Mouse (Mus musculus) forebrain, embryonic 14.5 days (tissue): Measurements from ENCODE around the gene Kxd1. TPM values are rescaled to one million over a fixed set of nuclear protein-coding genes. Genes with fewer than 3 reads are reported as not detected.
A peak's percentile ranks its signal among the peaks of the same experiment; 100 is the strongest.

Source experiments
- ATAC-seq: fragments of 200-750 bp; cut with Nextera tagmentation; 2 replicates; pipeline ENCODE4 v1.8.0; 2017; ENCODE audit warnings: mild to moderate bottlenecking, moderate library complexity
- DNase-seq: peaks from one replicate; pipeline ENCODE4 v3.0.0-alpha.2; 2015; ENCODE audit warnings: low spot score
- H3K27ac ChIP-seq: fragments of 300-500 bp; sonication (generic); 2 replicates; pipeline ENCODE4 v1.5.1; 2014; ENCODE audit warnings: low read depth, mild to moderate bottlenecking, control low read depth, low read length, moderate library complexity
- H3K27me3 ChIP-seq: fragments of 300-500 bp; sonication (generic); replicated peaks from 2 replicates; pipeline ENCODE4 v1.6.1; 2014; ENCODE audit warnings: low read length, control low read depth, mixed read lengths; ENCODE audit not compliant: control insufficient read depth, insufficient read depth
- H3K36me3 ChIP-seq: fragments of 300-500 bp; sonication (generic); 2 replicates; pipeline ENCODE4 v1.6.1; 2014; ENCODE audit warnings: low read length, control low read depth; ENCODE audit not compliant: control insufficient read depth, insufficient read depth
- H3K4me1 ChIP-seq: fragments of 300-500 bp; sonication (generic); 2 replicates; pipeline ENCODE4 v1.6.1; 2014; ENCODE audit warnings: antibody characterized with exemption, low read length, control low read depth; ENCODE audit not compliant: control insufficient read depth, insufficient read depth
- H3K4me2 ChIP-seq: fragments of 300-500 bp; sonication (generic); 2 replicates; pipeline ENCODE4 v1.6.1; 2014; ENCODE audit warnings: mild to moderate bottlenecking, control low read depth, low read length
- H3K4me3 ChIP-seq: fragments of 300-500 bp; sonication (generic); 2 replicates; pipeline ENCODE4 v1.5.1; 2014; ENCODE audit warnings: low read depth, low read length, control low read depth
- H3K9ac ChIP-seq: fragments of 300-500 bp; sonication (generic); 2 replicates; pipeline ENCODE4 v1.6.1; 2014; ENCODE audit warnings: mild to moderate bottlenecking, low read length, control low read depth, moderate library complexity
- H3K9me3 ChIP-seq: fragments of 300-500 bp; sonication (generic); replicated peaks from 2 replicates; pipeline ENCODE4 v1.6.1; 2016; ENCODE audit warnings: low read length, control low read depth, mixed read lengths; ENCODE audit not compliant: control insufficient read depth
- WGBS: fragments of 180-500 bp; shearing (Covaris S2); extraction: QIAGEN DNeasy Blood & Tissue Kit; methylation state at CpG from one replicate; pipeline ENCODE4 v1.1.7; 2014; 5-methylcytosine and 5-hydroxymethylcytosine counted together
- polyA plus RNA-seq: library from polyadenylated mRNA; unstranded; fragments of >200 nt; fragmentation: Nextera tagmentation; extraction: Ambion mirVana; gene quantifications from 2 replicates; pipeline ENCODE4 v1.2.1, GENCODE M21; 2014

The Kxd1 gene
- polyA plus RNA-seq, 1 experiment from 2014 or later: 57.9 TPM

GRCm38 (mm10) chr8:70562802-70563201, 35.0 kb upstream of the Kxd1 start:
- H3K9me3 ChIP-seq: no peaks in the 10 kb centered on the region
- no peaks in the 10 kb centered on the region for H3K27me3 ChIP-seq
- no peak for ATAC-seq
- no peaks in the 10 kb centered on the region for H3K4me1 ChIP-seq
- WGBS: 84% methylated on average over 3 of the region's 3 CpGs
- no peak overlapping the region for H3K4me3 ChIP-seq
- DNase-seq: no peak
- no peaks in the 10 kb centered on the region for H3K36me3 ChIP-seq
- H3K9ac ChIP-seq: no peak overlapping the region
- H3K27ac ChIP-seq: no peak overlapping the region
- H3K4me2 ChIP-seq: no peak overlapping the region

- 88% methylated on average over 7 of the region's 7 CpGs for WGBS
- DNase-seq (no peak), ATAC-seq (no peak)
These were observed 34.2 kb upstream of the Kxd1 start for GRCm38 (mm10) chr8:70561809-70562535.

GRCm38 (mm10) chr8:70561357-70561756, 33.6 kb upstream of the Kxd1 start:
- no peaks in the 10 kb centered on the region for H3K4me1 ChIP-seq
- H3K27me3 ChIP-seq: no peaks in the 10 kb centered on the region
- H3K4me2 ChIP-seq: no peak overlapping the region
- no peak for DNase-seq
- no peak overlapping the region for H3K4me3 ChIP-seq
- no peak overlapping the region for H3K27ac ChIP-seq
- no peaks in the 10 kb centered on the region for H3K36me3 ChIP-seq
- H3K9ac ChIP-seq: no peak overlapping the region
- ATAC-seq: no peak
- H3K9me3 ChIP-seq: no peaks in the 10 kb centered on the region
- 81% methylated on average over 4 of the region's 4 CpGs for WGBS

More at GRCm38 (mm10) chr8:70561809-70562535, 34.2 kb upstream of the Kxd1 start:
- Histone ChIP-seq H3K9ac (0 out of 2 replicates have a peak overlapping the region, but pooled peaks have one; percentile 6), H3K4me3 (no peak overlapping the region), H3K36me3 (no peaks in the 10 kb centered on the region), H3K4me1 (no peaks in the 10 kb centered on the region), H3K27me3 (no peaks in the 10 kb centered on the region), H3K4me2 (no peak overlapping the region), H3K27ac (no peak overlapping the region), H3K9me3 (no peaks in the 10 kb centered on the region)

GRCm38 (mm10) chr8:70560564-70560963, 32.8 kb upstream of the Kxd1 start:
- no peak overlapping the region for H3K27ac ChIP-seq
- no peaks in the 10 kb centered on the region for H3K4me1 ChIP-seq
- no peak overlapping the region for H3K4me2 ChIP-seq
- H3K36me3 ChIP-seq: no peaks in the 10 kb centered on the region
- 72% methylated on average over 3 of the region's 3 CpGs for WGBS
- no peaks in the 10 kb centered on the region for H3K9me3 ChIP-seq
- ATAC-seq (no peak), DNase-seq (no peak)
- H3K4me3 ChIP-seq: no peak overlapping the region
- no peak overlapping the region for H3K9ac ChIP-seq
- no peaks in the 10 kb centered on the region for H3K27me3 ChIP-seq

GRCm38 (mm10) chr8:70560096-70560495, 32.3 kb upstream of the Kxd1 start:
- ATAC-seq (no peak), DNase-seq (no peak)
- WGBS: 72% methylated on average over 2 of the region's 2 CpGs
- H3K27ac ChIP-seq: no peak overlapping the region
- H3K27me3 ChIP-seq: no peaks in the 10 kb centered on the region
- no peak overlapping the region for H3K4me2 ChIP-seq
- H3K4me3 ChIP-seq: no peak overlapping the region
- no peaks in the 10 kb centered on the region for H3K36me3 ChIP-seq
- H3K9ac ChIP-seq: no peak overlapping the region
- H3K4me1 ChIP-seq: no peaks in the 10 kb centered on the region
- no peaks in the 10 kb centered on the region for H3K9me3 ChIP-seq

GRCm38 (mm10) chr8:70558983-70559382, 31.2 kb upstream of the Kxd1 start:
- no peak overlapping the region for H3K9ac ChIP-seq
- H3K9me3 ChIP-seq: no peaks in the 10 kb centered on the region
- ATAC-seq: no peak
- no peaks in the 10 kb centered on the region for H3K36me3 ChIP-seq
- DNase-seq: no peak
- no peak overlapping the region for H3K27ac ChIP-seq
- no peak overlapping the region for H3K4me2 ChIP-seq
- H3K4me3 ChIP-seq: no peak overlapping the region
- 80% methylated on average over 3 of the region's 3 CpGs for WGBS
- no peaks in the 10 kb centered on the region for H3K27me3 ChIP-seq
- H3K4me1 ChIP-seq: peaks cover 1% of the 10 kb centered on the region; the same call in 1 of the 2 replicates

- H3K9ac ChIP-seq: no peak overlapping the region
- DNase-seq: no peak
- no peak overlapping the region for H3K27ac ChIP-seq
- H3K4me3 ChIP-seq: no peak overlapping the region
- H3K9me3 ChIP-seq: no peaks in the 10 kb centered on the region
- WGBS: 64% methylated on average over 4 of the region's 4 CpGs
- ATAC-seq: no peak
- no peak overlapping the region for H3K4me2 ChIP-seq
- peaks cover 6% of the 10 kb centered on the region; the same call in 1 of the 2 replicates for H3K4me1 ChIP-seq
- H3K36me3 ChIP-seq: no peaks in the 10 kb centered on the region
- no peaks in the 10 kb centered on the region for H3K27me3 ChIP-seq
These were observed 30.6 kb upstream of the Kxd1 start for GRCm38 (mm10) chr8:70558334-70558733.

GRCm38 (mm10) chr8:70555079-70555747, 27.5 kb upstream of the Kxd1 start:
- peaks cover 7% of the 10 kb centered on the region; the same call in 1 of the 2 replicates for H3K4me1 ChIP-seq
- no peak overlapping the region for H3K4me2 ChIP-seq
- H3K27me3 ChIP-seq: no peaks in the 10 kb centered on the region
- 90% methylated on average over 4 of the region's 4 CpGs for WGBS
- no peak overlapping the region for H3K9ac ChIP-seq
- H3K36me3 ChIP-seq: no peaks in the 10 kb centered on the region
- no peak for ATAC-seq
- DNase-seq: no peak
- no peaks in the 10 kb centered on the region for H3K9me3 ChIP-seq
- no peak overlapping the region for H3K4me3 ChIP-seq
- H3K27ac ChIP-seq: no peak overlapping the region

GRCm38 (mm10) chr8:70553740-70554139, 26.0 kb upstream of the Kxd1 start:
- ATAC-seq (no peak), DNase-seq (peak; percentile 33)
- H3K4me3 ChIP-seq: no peak overlapping the region
- H3K4me2 ChIP-seq: no peak overlapping the region
- peaks cover 7% of the 10 kb centered on the region; the same call in 1 of the 2 replicates for H3K4me1 ChIP-seq
- no peak overlapping the region for H3K9ac ChIP-seq
- H3K36me3 ChIP-seq: no peaks in the 10 kb centered on the region
- H3K9me3 ChIP-seq: no peaks in the 10 kb centered on the region
- H3K27ac ChIP-seq: peak overlapping the region; percentile 39; the same call in 1 of the 2 replicates
- no peaks in the 10 kb centered on the region for H3K27me3 ChIP-seq
